Comparison of ENCODE assay signal across 14 mouse cellular contexts in genomic region chr1:182101468-182101867, GRCm38 (mm10).
"Had no signal": no experiment of that assay in that cellular context is flagged by ENCODE, and none has a peak within 500 bp of the region (broad histone marks: within the 10 kb centered on the region; RNA-seq: fewer than 3 reads in every experiment).

No protein-coding gene starts in this region.

- ATAC-seq: midbrain, embryonic 15.5 days had no signal

- DNase-seq: kidney, adult 8-10 months; kidney, postnatal 36 days; layer of hippocampus, adult 9-11 months; left cerebral cortex, postnatal 4 days; lung, adult 2 months; lung, postnatal 36 days; right cerebral cortex, adult 18-20 months; right cerebral cortex, postnatal 25 days; thymus, postnatal 14 days had no signal

- H3K4me3 ChIP-seq: limb, embryonic 13.5 days; liver, embryonic 15.5 days; midbrain, embryonic 15.5 days; neural tube, embryonic 13.5 days had no signal

- H3K9me3 ChIP-seq: limb, embryonic 13.5 days; liver, embryonic 15.5 days; midbrain, embryonic 15.5 days; neural tube, embryonic 13.5 days had no signal

- H3K4me2 ChIP-seq: limb, embryonic 13.5 days; liver, embryonic 15.5 days; midbrain, embryonic 15.5 days; neural tube, embryonic 13.5 days had no signal

- H3K36me3 ChIP-seq: limb, embryonic 13.5 days; liver, embryonic 15.5 days; midbrain, embryonic 15.5 days; neural tube, embryonic 13.5 days had no signal

- H3K4me1 ChIP-seq: liver, embryonic 15.5 days; midbrain, embryonic 15.5 days had no signal

- H3K9ac ChIP-seq: limb, embryonic 13.5 days; liver, embryonic 15.5 days; midbrain, embryonic 15.5 days; neural tube, embryonic 13.5 days had no signal

- H3K27ac ChIP-seq: kidney, postnatal 0 days; limb, embryonic 13.5 days; liver, embryonic 15.5 days; midbrain, embryonic 15.5 days had no signal

- H3K27me3 ChIP-seq: limb, embryonic 13.5 days; liver, embryonic 15.5 days; midbrain, embryonic 15.5 days; neural tube, embryonic 13.5 days had no signal
